Mouse (Mus musculus) ES-E14 (cell line): Measurements from ENCODE around the gene Gast. TPM values are rescaled to one million over a fixed set of nuclear protein-coding genes. Genes with fewer than 3 reads are reported as not detected.

ENCODE experiments used
- DNase-seq: peaks from one replicate; pipeline ENCODE4 v3.0.0-alpha.2; 2013; ENCODE audit warnings: low read depth, low spot score
- H3K27ac ChIP-seq: 2 replicates; pipeline ENCODE4 v1.5.1; 2012; ENCODE audit warnings: low read depth, mild to moderate bottlenecking, low read length, moderate library complexity, mixed read lengths; ENCODE audit not compliant: poor library complexity, insufficient read depth, severe bottlenecking
- H3K36me3 ChIP-seq: 2 replicates; pipeline ENCODE4 v1.6.1; 2012; ENCODE audit warnings: mild to moderate bottlenecking, low read length, moderate library complexity, mixed read lengths; ENCODE audit not compliant: control insufficient read depth, poor library complexity, insufficient read depth, severe bottlenecking
- H3K4me1 ChIP-seq, 2 experiments: fragments of 150-350 bp in 1 of 2; sonication (generic) in 1 of 2; 2 replicates each; pipeline ENCODE4 v1.6.1; 2012; ENCODE audit warnings: low read length in 2 of 2, mild to moderate bottlenecking in 1 of 2, mixed read lengths in 1 of 2; ENCODE audit not compliant: control insufficient read depth in 2 of 2, insufficient read depth in 2 of 2, poor library complexity in 1 of 2
- H3K4me3 ChIP-seq, 2 experiments: fragments of 150-350 bp in 1 of 2; sonication (generic) in 1 of 2; 2 replicates each; pipeline ENCODE4 v1.5.1; 2012; ENCODE audit warnings: low read length in 2 of 2, low read depth in 1 of 2, mild to moderate bottlenecking in 1 of 2, mixed read lengths in 1 of 2; ENCODE audit not compliant: insufficient read depth in 1 of 2, poor library complexity in 1 of 2, severe bottlenecking in 1 of 2
- H3K9ac ChIP-seq: 2 replicates; pipeline ENCODE4 v1.6.1; 2012; ENCODE audit warnings: low read depth, mild to moderate bottlenecking, low read length, mixed read lengths; ENCODE audit not compliant: poor library complexity, insufficient read depth, severe bottlenecking
- H3K9me3 ChIP-seq: fragments of 150-350 bp; sonication (generic); 2 replicates; pipeline ENCODE4 v1.6.1; 2012; ENCODE audit warnings: low read depth, mild to moderate bottlenecking, low read length; ENCODE audit not compliant: control insufficient read depth, insufficient read depth
- CHD2 ChIP-seq: IDR thresholded peaks from 2 replicates; pipeline ENCODE4 v1.6.1; 2014; ENCODE audit warnings: mild to moderate bottlenecking, low read depth, low read length, inconsistent platforms
- HCFC1 ChIP-seq: IDR thresholded peaks from 2 replicates; pipeline ENCODE4 v1.6.1; 2012; ENCODE audit warnings: low read length, inconsistent platforms, borderline replicate concordance; ENCODE audit not compliant: insufficient read depth
- MAFK ChIP-seq: IDR thresholded peaks from 2 replicates; pipeline ENCODE4 v1.6.1; 2014; ENCODE audit warnings: mild to moderate bottlenecking, low read depth, low read length, inconsistent platforms; ENCODE audit not compliant: insufficient read depth
- ZC3H11A ChIP-seq: IDR thresholded peaks from 2 replicates; pipeline ENCODE4 v1.6.1; 2012; ENCODE audit warnings: low read depth, mild to moderate bottlenecking, inconsistent platforms, low read length, borderline replicate concordance
- ZNF384 ChIP-seq: IDR thresholded peaks from 2 replicates; pipeline ENCODE4 v1.6.1; 2012; ENCODE audit warnings: low read depth, low read length, inconsistent platforms
- in situ Hi-C, 2 experiments: fragments of 600-800 bp; cut with MboI; formaldehyde crosslinking; loops; one replicate each; pipeline ENCODE4 v1.15.1; 2025; ENCODE audit warnings: low sequenced_read_pairs in 2 of 2, inconsistent platforms in 1 of 2; ENCODE audit not compliant: unreplicated experiment in 2 of 2
- total RNA-seq: library from RNA; depleted of rRNA; stranded (reverse); fragments of 300-350 nt; gene quantifications from 2 replicates; pipeline ENCODE4 v1.2.3, GENCODE M21; 2012

Gast gene
- total RNA-seq, 1 experiment = 1.6 TPM

DNA sequence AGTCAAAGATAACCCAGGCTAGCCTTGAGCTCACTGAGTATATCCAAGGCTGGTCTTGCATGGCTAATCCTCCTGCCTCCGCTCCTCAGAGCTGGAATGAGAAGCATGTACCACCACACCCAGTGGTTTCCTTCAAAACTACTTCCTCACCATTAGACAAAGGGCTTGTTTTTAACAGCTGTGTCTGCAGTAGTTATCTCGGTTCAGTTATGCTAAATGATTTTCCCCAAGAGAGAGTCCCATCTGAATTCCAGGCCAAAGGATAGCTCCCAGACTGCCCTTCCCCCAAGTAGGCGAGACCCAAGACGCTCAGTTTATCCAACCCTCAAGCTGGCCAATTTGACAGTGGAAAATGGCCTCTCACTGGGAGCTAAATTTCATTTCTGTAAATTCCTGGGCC lies 41.8 kb downstream of the Gast start:
- H3K4me3 ChIP-seq = peak overlapping the region; percentile 30 to 74
- peak; percentile 88 for DNase-seq
- H3K9ac ChIP-seq = peak overlapping the region; percentile 70
- in situ Hi-C loops = no loop called here
- H3K36me3 ChIP-seq = peaks cover 59% of the 10 kb centered on the region
- H3K27ac ChIP-seq = peak overlapping the region; percentile 97
- TF ChIP-seq ZC3H11A (no peak), ZNF384 (no peak), CHD2 (peak; percentile 86; the same call in 1 of the 2 replicates), HCFC1 (peak; percentile 57; the same call in 1 of the 2 replicates), MAFK (0 out of 2 replicates have a peak, but pooled peaks have one; percentile 5)
- H3K4me1 ChIP-seq = peaks cover 17 to 30% of the 10 kb centered on the region in 2 experiments
- no peaks in the 10 kb centered on the region for H3K9me3 ChIP-seq

DNA sequence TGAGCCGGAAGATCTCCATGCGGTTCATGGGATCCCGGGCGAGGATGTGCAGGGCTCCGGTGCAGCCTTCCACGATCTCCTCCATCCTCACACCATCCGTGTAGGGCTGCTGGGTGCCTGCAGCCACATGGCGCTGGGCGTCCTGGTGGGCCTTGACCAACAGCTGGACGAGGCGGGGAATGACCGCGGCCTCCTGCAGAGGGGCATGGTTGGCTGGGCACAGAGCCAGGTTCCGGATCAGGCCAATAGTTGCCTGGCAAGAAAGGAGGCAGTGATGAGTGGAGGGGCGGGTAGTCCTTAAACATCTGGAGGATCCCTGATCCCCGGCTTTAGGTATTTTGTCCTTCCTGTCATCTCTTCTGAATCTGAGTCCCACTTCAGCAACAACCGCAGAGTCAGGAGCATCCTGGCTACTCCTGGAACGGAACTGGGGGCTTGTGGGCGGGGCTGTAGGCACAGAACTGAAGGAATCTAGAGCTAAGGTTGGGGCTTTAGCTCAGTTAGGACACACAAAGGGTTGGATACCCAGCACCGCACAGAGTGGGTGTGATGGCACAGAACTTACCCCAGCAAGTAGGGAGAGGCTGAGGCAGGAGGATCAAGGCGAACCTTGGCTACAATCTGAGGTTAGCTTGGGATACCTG lies 42.7 kb downstream of the Gast start:
- no peaks in the 10 kb centered on the region for H3K9me3 ChIP-seq
- peak overlapping the region; percentile 30 to 74 for H3K4me3 ChIP-seq
- in situ Hi-C loops = no loop called here
- peaks cover 56% of the 10 kb centered on the region for H3K36me3 ChIP-seq
- H3K4me1 ChIP-seq = peaks cover 17 to 28% of the 10 kb centered on the region in 2 experiments; a peak in 3 of 4 replicates
- H3K9ac ChIP-seq = peak overlapping the region; percentile 70
- TF ChIP-seq ZC3H11A (no peak), HCFC1 (no peak), ZNF384 (no peak), CHD2 (no peak), MAFK (no peak)
- H3K27ac ChIP-seq = peak overlapping the region; percentile 97
- DNase-seq = no peak

DNA sequence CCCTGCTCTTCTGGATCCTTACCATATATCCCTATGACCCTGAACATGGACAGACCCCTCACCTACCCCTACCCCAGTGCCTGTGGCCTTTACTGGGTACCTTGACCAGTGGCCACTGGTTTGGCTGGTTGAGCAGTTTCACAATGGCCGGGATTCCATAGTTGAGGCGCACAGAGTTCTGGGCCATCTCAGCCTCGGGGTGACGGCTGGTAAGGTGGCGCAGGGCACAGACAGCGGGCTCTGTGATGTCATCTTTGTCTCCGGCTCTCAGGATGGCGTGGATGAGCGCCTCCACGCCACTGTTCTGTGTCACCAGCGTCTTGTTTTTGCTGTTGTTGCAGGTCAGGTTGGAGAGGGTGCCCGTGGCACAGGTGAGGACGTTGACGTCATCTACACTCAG lies 43.8 kb downstream of the Gast start:
- no peak overlapping the region for H3K4me3 ChIP-seq
- peaks cover 19 to 25% of the 10 kb centered on the region in 2 experiments; a peak in 3 of 4 replicates for H3K4me1 ChIP-seq
- no peak overlapping the region for H3K27ac ChIP-seq
- TF ChIP-seq ZC3H11A = no peak
- TF ChIP-seq ZNF384 = no peak
- TF ChIP-seq CHD2 = no peak
- TF ChIP-seq MAFK = no peak
- no peak for TF ChIP-seq HCFC1
- H3K9me3 ChIP-seq = no peaks in the 10 kb centered on the region
- peaks cover 50% of the 10 kb centered on the region for H3K36me3 ChIP-seq
- in situ Hi-C loops = no loop called here
- H3K9ac ChIP-seq = no peak overlapping the region
- DNase-seq = no peak

DNA sequence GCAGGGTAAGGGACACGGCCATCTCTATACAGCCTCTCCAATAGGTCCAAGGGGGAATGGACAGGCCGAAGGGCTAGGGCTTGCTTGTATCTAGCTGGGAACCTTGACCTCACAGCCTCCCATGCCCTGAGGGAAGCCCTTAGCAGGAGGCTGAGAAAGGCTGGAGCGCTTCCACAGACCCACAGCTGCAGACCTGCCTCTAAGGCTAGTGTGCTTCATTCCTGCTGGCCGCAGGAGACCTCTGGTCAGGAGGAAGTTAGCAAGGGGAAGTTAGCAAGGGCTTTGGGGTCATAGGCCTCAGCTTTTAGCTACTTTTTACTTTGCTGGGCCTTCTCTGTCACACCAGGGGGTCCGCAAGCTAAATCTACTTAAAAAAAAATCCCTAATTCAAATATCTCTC lies 44.2 kb downstream of the Gast start:
- in situ Hi-C loops = no loop called here

More for the DNA sequence above, 44.2 kb downstream of the Gast start:
- H3K4me1 ChIP-seq = peaks cover 19 to 30% of the 10 kb centered on the region in 2 experiments; a peak in 3 of 4 replicates
- H3K27ac ChIP-seq = no peak overlapping the region
- H3K9me3 ChIP-seq = no peaks in the 10 kb centered on the region
- H3K9ac ChIP-seq = no peak overlapping the region
- no peak for DNase-seq
- H3K36me3 ChIP-seq = peaks cover 54% of the 10 kb centered on the region
- no peak for TF ChIP-seq CHD2
- TF ChIP-seq HCFC1 = no peak
- no peak for TF ChIP-seq ZC3H11A
- TF ChIP-seq ZNF384 = no peak
- TF ChIP-seq MAFK = no peak
- H3K4me3 ChIP-seq = no peak overlapping the region
